ENCODE assay signal across 20 mouse cellular contexts in the genomic region with DNA sequence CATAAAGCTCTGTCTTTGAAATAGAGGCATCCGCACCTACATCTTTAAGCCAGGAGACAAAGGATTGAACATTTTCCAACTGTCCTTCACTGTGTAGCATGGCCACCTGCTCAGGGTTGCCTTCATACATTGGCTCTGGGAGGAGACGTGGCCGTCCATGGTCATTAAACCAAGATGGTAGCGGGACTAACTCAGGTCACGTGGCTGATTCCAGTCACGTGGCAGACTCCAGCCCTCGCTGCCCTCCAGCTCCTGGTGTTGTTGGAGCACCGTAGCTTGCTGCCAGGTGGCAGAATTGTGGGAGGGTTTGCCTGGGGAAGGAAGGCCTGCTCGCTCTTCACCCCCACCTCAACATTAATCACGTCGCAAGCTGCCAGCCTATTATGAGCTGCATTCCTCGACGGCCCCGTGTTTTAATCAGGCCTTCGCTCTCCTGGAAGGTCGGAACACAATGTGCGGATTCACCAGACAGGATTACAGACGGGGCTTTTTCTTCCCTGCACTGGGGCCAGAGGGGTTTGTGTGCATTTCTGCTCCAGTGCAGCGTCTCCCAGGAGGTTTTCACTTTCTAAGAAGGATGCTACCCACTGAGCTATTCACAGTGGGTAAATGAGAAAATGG. TPM values are rescaled to one million over a fixed set of nuclear protein-coding genes. Genes with fewer than 3 reads are reported as not detected.
A peak's percentile ranks its signal among the peaks of the same experiment; 100 is the strongest.
DNase-seq lines count a peak whose midpoint lies in the region; ATAC-seq and TF ChIP-seq lines count a peak whose summit lies in the region.
"Had no signal": no experiment of that assay in that cellular context is flagged by ENCODE, and none has a peak within 500 bp of the region (broad histone marks: within the 10 kb centered on the region; RNA-seq: fewer than 3 reads in every experiment).

No protein-coding gene starts in this region.

- no peak for TF ChIP-seq CTCF in hindbrain, postnatal 0 days (IDR thresholded peaks at IDR 0.05; ENCODE audit: low read depth)
- TF ChIP-seq CTCF in kidney, adult 2 months (conservative IDR thresholded peaks at IDR 0.05; ENCODE audit: insufficient read depth, insufficient read length, low read depth, low read length): no peak

- ATAC-seq in forebrain, embryonic 11.5 days (replicated peaks; ENCODE audit: low FRiP score): peak; percentile 83
- no peak; the same call in 1 of the 2 replicates for ATAC-seq in forebrain, embryonic 13.5 days
- ATAC-seq in neural tube, embryonic 13.5 days (ENCODE audit: low read depth): no peak
- ATAC-seq in hindbrain, postnatal 0 days: no peak
- ATAC-seq: activated CD4-positive, CD25-positive, alpha-beta regulatory T cell, adult 4 months; inflammation-experienced regulatory T-cells, adult 6 months had no signal

- WGBS in forebrain, embryonic 11.5 days: 17% methylated on average over 19 of the region's 19 CpGs
- WGBS in forebrain, embryonic 13.5 days: 17% methylated on average over 19 of the region's 19 CpGs
- 32% methylated on average over 19 of the region's 19 CpGs for WGBS in neural tube, embryonic 13.5 days
- WGBS in hindbrain, postnatal 0 days: 34% methylated on average over 19 of the region's 19 CpGs
- WGBS in kidney, adult 2 months: 69% methylated on average over 19 of the region's 19 CpGs

- 0 out of 2 replicates have a peak, but pooled peaks cover 2% of the 10 kb centered on the region for H3K27me3 ChIP-seq in forebrain, embryonic 11.5 days (ENCODE audit: control insufficient read depth, insufficient read depth, low read length)
- H3K27me3 ChIP-seq in forebrain, embryonic 13.5 days: 0 out of 2 replicates have a peak, but pooled peaks cover 3% of the 10 kb centered on the region
- H3K27me3 ChIP-seq in neural tube, embryonic 13.5 days: no peaks in the 10 kb centered on the region
- no peaks in the 10 kb centered on the region for H3K27me3 ChIP-seq in hindbrain, postnatal 0 days (ENCODE audit: insufficient read depth, low read length)
- no peaks in the 10 kb centered on the region for H3K27me3 ChIP-seq in kidney, adult 2 months (replicated peaks; ENCODE audit: control insufficient read depth, insufficient read depth, low read length)
- H3K27me3 ChIP-seq: kidney, embryonic 15.5 days; lung, embryonic 15.5 days had no signal

- no peak overlapping the region for H3K4me2 ChIP-seq in forebrain, embryonic 11.5 days (ENCODE audit: low read depth, low read length, severe bottlenecking)
- H3K4me2 ChIP-seq in forebrain, embryonic 13.5 days: no peak overlapping the region
- H3K4me2 ChIP-seq in neural tube, embryonic 13.5 days: no peak overlapping the region
- no peak overlapping the region for H3K4me2 ChIP-seq in hindbrain, postnatal 0 days (ENCODE audit: low read depth, low read length)
- H3K4me2 ChIP-seq: kidney, embryonic 15.5 days; liver, embryonic 11.5 days; lung, embryonic 15.5 days had no signal

- no peak for TF ChIP-seq POLR2A in kidney, adult 2 months (IDR thresholded peaks at IDR 0.05; ENCODE audit: low read depth, low read length)

- H3K4me1 ChIP-seq in forebrain, embryonic 11.5 days (replicated peaks; ENCODE audit: control insufficient read depth, insufficient read depth, low read length): peaks cover 4% of the 10 kb centered on the region
- peaks cover 12% of the 10 kb centered on the region for H3K4me1 ChIP-seq in forebrain, embryonic 13.5 days
- peaks cover 16% of the 10 kb centered on the region for H3K4me1 ChIP-seq in neural tube, embryonic 13.5 days (replicated peaks)
- H3K4me1 ChIP-seq in hindbrain, postnatal 0 days (ENCODE audit: insufficient read depth, low read length): 0 out of 2 replicates have a peak, but pooled peaks cover 8% of the 10 kb centered on the region
- H3K4me1 ChIP-seq in kidney, adult 2 months (ENCODE audit: control insufficient read depth, insufficient read depth, low read length): no peaks in the 10 kb centered on the region

- no peaks in the 10 kb centered on the region for H3K9me3 ChIP-seq in forebrain, embryonic 11.5 days (ENCODE audit: control insufficient read depth, low read length)
- no peaks in the 10 kb centered on the region for H3K9me3 ChIP-seq in forebrain, embryonic 13.5 days (replicated peaks)
- no peaks in the 10 kb centered on the region for H3K9me3 ChIP-seq in neural tube, embryonic 13.5 days
- H3K9me3 ChIP-seq in hindbrain, postnatal 0 days (ENCODE audit: low read length): no peaks in the 10 kb centered on the region
- H3K9me3 ChIP-seq: kidney, embryonic 15.5 days; lung, embryonic 15.5 days had no signal

- no peak overlapping the region for H3K4me3 ChIP-seq in forebrain, embryonic 11.5 days (ENCODE audit: low read depth, low read length)
- H3K4me3 ChIP-seq in forebrain, embryonic 13.5 days: no peak overlapping the region
- H3K4me3 ChIP-seq in neural tube, embryonic 13.5 days: no peak overlapping the region
- H3K4me3 ChIP-seq in hindbrain, postnatal 0 days (ENCODE audit: low read length): no peak overlapping the region
- H3K4me3 ChIP-seq in kidney, adult 2 months (ENCODE audit: insufficient read depth, low read depth, low read length): no peak overlapping the region
- H3K4me3 ChIP-seq: kidney, embryonic 15.5 days; lung, embryonic 15.5 days had no signal

- no peaks in the 10 kb centered on the region for H3K36me3 ChIP-seq in forebrain, embryonic 11.5 days (ENCODE audit: control insufficient read depth, insufficient read depth, low read length)
- H3K36me3 ChIP-seq in forebrain, embryonic 13.5 days (ENCODE audit: poor library complexity, severe bottlenecking): no peaks in the 10 kb centered on the region
- H3K36me3 ChIP-seq in neural tube, embryonic 13.5 days: no peaks in the 10 kb centered on the region
- no peaks in the 10 kb centered on the region for H3K36me3 ChIP-seq in hindbrain, postnatal 0 days (ENCODE audit: insufficient read depth, low read length)
- H3K36me3 ChIP-seq in kidney, adult 2 months (ENCODE audit: control insufficient read depth, insufficient read depth, low read length): no peaks in the 10 kb centered on the region
- H3K36me3 ChIP-seq: kidney, embryonic 15.5 days; lung, embryonic 15.5 days had no signal

- no peak overlapping the region for H3K9ac ChIP-seq in forebrain, embryonic 11.5 days (ENCODE audit: low read length)
- H3K9ac ChIP-seq in forebrain, embryonic 13.5 days: no peak overlapping the region
- no peak overlapping the region for H3K9ac ChIP-seq in neural tube, embryonic 13.5 days
- no peak overlapping the region for H3K9ac ChIP-seq in hindbrain, postnatal 0 days (replicated peaks; ENCODE audit: low read length)
- H3K9ac ChIP-seq: kidney, embryonic 15.5 days; lung, embryonic 15.5 days had no signal

- DNase-seq in forebrain, embryonic 11.5 days (ENCODE audit: low spot score): peak; percentile 70
- DNase-seq in neural tube, embryonic 10.5 days (ENCODE audit: extremely low spot score, low spot score): no peak
- DNase-seq in hindbrain, postnatal 0 days (ENCODE audit: low spot score): peak; percentile 28
- peak; percentile 62 for DNase-seq in retina, postnatal 1 day
- no peak for DNase-seq in kidney, adult 2 months
- no peak for DNase-seq in cerebellum, adult 11-12 months
- DNase-seq: adrenal gland, postnatal 36 days; cerebellum, adult 9-10 months; gastrocnemius, postnatal 25 days; heart, postnatal 14 days; right cerebral cortex, adult 18-20 months; thymus, adult 18-20 months had no signal

- H3K27ac ChIP-seq in forebrain, embryonic 11.5 days (ENCODE audit: low read depth, low read length): peak overlapping the region; percentile 62; the same call in 1 of the 2 replicates
- no peak overlapping the region for H3K27ac ChIP-seq in forebrain, embryonic 13.5 days
- peak overlapping the region; percentile 33; the same call in 1 of the 2 replicates for H3K27ac ChIP-seq in neural tube, embryonic 13.5 days (replicated peaks)
- H3K27ac ChIP-seq in hindbrain, postnatal 0 days: peak overlapping the region; percentile 32
- H3K27ac ChIP-seq in kidney, adult 2 months (ENCODE audit: insufficient read depth, low read depth, low read length): no peak overlapping the region
- H3K27ac ChIP-seq: kidney, embryonic 15.5 days; lung, embryonic 15.5 days; macrophage had no signal

RNA-seq across cellular contexts. Expression of a gene that starts 34.8 kb away (rescaled TPM):
- 20.9 and 23.9 TPM in 2 replicates for polyA plus RNA-seq in forebrain, embryonic 11.5 days (2014; fragmentation: Nextera tagmentation; extraction: Ambion mirVana)
- polyA plus RNA-seq in forebrain, embryonic 13.5 days (2015; fragmentation: Nextera tagmentation; extraction: Ambion mirVana): 9.6 and 11.4 TPM in 2 replicates
- 8.8 and 10.6 TPM in 2 replicates for polyA plus RNA-seq in neural tube, embryonic 13.5 days (2015; fragmentation: Nextera tagmentation; extraction: Ambion mirVana)
- 31.8 and 38.0 TPM in 2 replicates for total RNA-seq in hindbrain, postnatal 0 days (2014; rRNA removed)
- 5.9 and 6.0 TPM in 2 replicates for polyA plus RNA-seq in hindbrain, postnatal 0 days (2015; fragmentation: Nextera tagmentation; extraction: Ambion mirVana)
- polyA plus RNA-seq in kidney, adult 2 months (2012; rRNA removed): 2.7 and 3.1 TPM in 2 replicates
- polyA plus RNA-seq: macrophage had no signal

Comparison
In these comparisons a context has a peak if more than half of its experiments do, and no peak if none do; other contexts are left out.
1. H3K27ac ChIP-seq: peak in forebrain, embryonic 11.5 days (single experiment), neural tube, embryonic 13.5 days (single experiment) and hindbrain, postnatal 0 days (single experiment); none in forebrain, embryonic 13.5 days (single experiment) and kidney, adult 2 months (single experiment).
2. DNase-seq: peak in forebrain, embryonic 11.5 days (single experiment), hindbrain, postnatal 0 days (single experiment) and retina, postnatal 1 day (single experiment); none in neural tube, embryonic 10.5 days (single experiment), kidney, adult 2 months (single experiment) and cerebellum, adult 11-12 months (single experiment).